Mouse (Mus musculus) c-Kit-positive CD71-positive TER-119-negative erythroid progenitor cells, embryonic 14.5 days (primary cell): ENCODE data around the gene Ipo8.

Experiments
- DNase-seq: peaks from one replicate; pipeline ENCODE4 v3.0.0-alpha.2; 2013; ENCODE audit warnings: low read depth

The Ipo8 gene

GRCm38 (mm10) chr6:148830748-148831727, at the start of gene Ipo8:
Ipo8 (minus strand) TSS chr6:148831467.
- DNase-seq, result peak; percentile 88

- no peak for DNase-seq
Measured at GRCm38 (mm10) chr6:148873911-148874310, 42.6 kb upstream of the Ipo8 start.

- no peak for DNase-seq
Measured at GRCm38 (mm10) chr6:148845629-148846028, 14.4 kb upstream of the Ipo8 start.

GRCm38 (mm10) chr6:148841760-148842159, 10.5 kb upstream of the Ipo8 start:
- DNase-seq, result no peak

- DNase-seq, result no peak
Measured at GRCm38 (mm10) chr6:148838460-148838859, 7.2 kb upstream of the Ipo8 start.

GRCm38 (mm10) chr6:148831728-148832121, 458 bp upstream of the Ipo8 start:
- no peak for DNase-seq

GRCm38 (mm10) chr6:148830355-148830747, 916 bp downstream of the Ipo8 start:
- no peak for DNase-seq

- DNase-seq, result no peak
Measured at GRCm38 (mm10) chr6:148826119-148826518, 5.1 kb downstream of the Ipo8 start.

- no peak for DNase-seq
Measured at GRCm38 (mm10) chr6:148818624-148819343, 12.5 kb downstream of the Ipo8 start.

GRCm38 (mm10) chr6:148816751-148817150, 14.5 kb downstream of the Ipo8 start:
- no peak for DNase-seq

- DNase-seq, result no peak
Measured at GRCm38 (mm10) chr6:148811117-148811516, 20.1 kb downstream of the Ipo8 start.

GRCm38 (mm10) chr6:148799773-148800172, 31.5 kb downstream of the Ipo8 start:
- no peak for DNase-seq

- no peak for DNase-seq
Measured at GRCm38 (mm10) chr6:148795145-148795544, 36.1 kb downstream of the Ipo8 start.

GRCm38 (mm10) chr6:148789010-148789673, 42.1 kb downstream of the Ipo8 start:
- no peak for DNase-seq

- DNase-seq, result no peak
Measured at GRCm38 (mm10) chr6:148786186-148786585, 45.1 kb downstream of the Ipo8 start.

- no peak for DNase-seq
Measured at GRCm38 (mm10) chr6:148784418-148784817, 46.8 kb downstream of the Ipo8 start.

GRCm38 (mm10) chr6:148776236-148776635, 55.0 kb downstream of the Ipo8 start:
- DNase-seq, result no peak

GRCm38 (mm10) chr6:148771423-148771822, 59.8 kb downstream of the Ipo8 start:
- no peak for DNase-seq

- DNase-seq, result no peak
Measured at GRCm38 (mm10) chr6:148768419-148768818, 62.8 kb downstream of the Ipo8 start.

GRCm38 (mm10) chr6:148767228-148767627, 64.0 kb downstream of the Ipo8 start:
- DNase-seq, result no peak

GRCm38 (mm10) chr6:148761967-148762712, 69.1 kb downstream of the Ipo8 start:
- no peak for DNase-seq

- no peak for DNase-seq
Measured at GRCm38 (mm10) chr6:148761475-148761874, 69.8 kb downstream of the Ipo8 start.
